Mouse (Mus musculus): ENCODE results near the gene Stk4. TPM values are rescaled to one million over a fixed set of nuclear protein-coding genes. Genes with fewer than 3 reads are reported as not detected.

Gene Stk4
- total RNA-seq, 1 experiment = 58.5 TPM

DNA sequence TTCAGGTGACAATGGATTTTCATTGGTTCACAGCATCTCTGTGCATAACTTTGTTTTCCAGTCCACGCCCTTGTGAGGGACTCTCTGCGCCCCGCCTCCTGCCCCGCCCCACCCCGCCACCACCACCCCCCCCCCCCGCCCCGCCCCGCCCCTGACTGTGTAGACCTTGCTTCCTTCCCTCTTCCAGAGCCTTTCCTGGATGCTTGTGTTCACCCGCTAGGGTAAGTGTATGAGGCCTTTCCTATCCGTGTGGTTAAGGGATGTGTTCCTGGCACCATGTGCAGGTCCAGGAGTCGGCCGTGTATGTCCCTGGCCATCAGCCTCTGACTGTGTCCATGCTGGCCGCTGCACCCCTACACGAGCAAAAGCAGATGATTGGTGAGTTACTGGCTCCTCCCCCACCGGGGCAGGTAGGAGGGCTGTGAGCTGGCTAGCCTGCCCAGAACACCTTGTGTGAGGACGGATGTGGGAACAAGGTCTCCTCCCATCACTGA is 22.9 kb upstream of the Stk4 start:
- Histone ChIP-seq H3K4me3 (ENCODE audit: insufficient read depth in 1 of 2, low read depth in 1 of 2, low read length in 2 of 2, poor library complexity in 1 of 2, severe bottlenecking in 1 of 2) (peak overlapping the region; percentile 59 to 85; a peak in 3 of 4 replicates), H3K9ac (ENCODE audit: insufficient read depth, low read depth, low read length, poor library complexity, severe bottlenecking) (no peak overlapping the region), H3K27ac (ENCODE audit: insufficient read depth, low read depth, low read length, poor library complexity, severe bottlenecking) (no peak overlapping the region), H3K4me1 (ENCODE audit: control insufficient read depth in 2 of 2, insufficient read depth in 2 of 2, low read length in 2 of 2, poor library complexity in 1 of 2) (peaks cover 2 to 4% of the 10 kb centered on the region in 2 experiments; a peak in 1 of 4 replicates), H3K9me3 (ENCODE audit: control insufficient read depth, insufficient read depth, low read depth, low read length) (no peaks in the 10 kb centered on the region), H3K36me3 (ENCODE audit: control insufficient read depth, insufficient read depth, low read length, poor library complexity, severe bottlenecking) (peaks cover under 1% of the 10 kb centered on the region; the same call in 1 of the 2 replicates)
- no peak for DNase-seq (ENCODE audit: low read depth, low spot score)
- TF ChIP-seq ZC3H11A (IDR thresholded peaks at IDR 0.05; ENCODE audit: borderline replicate concordance, low read depth, low read length) (no peak), MAFK (IDR thresholded peaks at IDR 0.05; ENCODE audit: insufficient read depth, low read depth, low read length) (no peak), ZNF384 (IDR thresholded peaks at IDR 0.05; ENCODE audit: low read depth, low read length) (no peak), CHD2 (IDR thresholded peaks at IDR 0.05; ENCODE audit: low read depth, low read length) (no peak), HCFC1 (IDR thresholded peaks at IDR 0.05; ENCODE audit: borderline replicate concordance, insufficient read depth, low read length) (no peak)
- in situ Hi-C loops (cut with MboI; ENCODE audit: low sequenced_read_pairs in 2 of 2, unreplicated experiment in 2 of 2) = no loop called here

DNA sequence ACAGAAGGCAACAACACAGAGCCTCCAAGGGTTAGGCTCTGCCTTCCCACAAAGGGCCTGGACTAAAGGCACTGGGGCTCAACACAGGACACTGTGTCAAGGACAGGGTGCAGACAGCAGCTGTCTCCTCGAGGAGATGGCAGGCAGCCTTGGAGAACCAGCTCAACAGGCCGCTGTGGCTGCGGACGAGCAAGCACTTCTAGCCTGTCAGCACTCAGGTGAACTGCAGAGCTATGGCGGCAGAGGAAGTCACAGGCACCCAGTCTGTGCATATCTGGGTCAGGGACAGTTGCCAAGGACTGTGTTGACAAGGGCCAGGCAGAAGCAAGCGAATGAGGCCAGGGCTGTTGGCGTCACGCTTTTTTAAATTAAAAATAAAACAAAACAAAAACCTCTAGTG is 16.4 kb upstream of the Stk4 start:
- Histone ChIP-seq H3K4me3 (ENCODE audit: insufficient read depth in 1 of 2, low read depth in 1 of 2, low read length in 2 of 2, poor library complexity in 1 of 2, severe bottlenecking in 1 of 2) (no peak overlapping the region), H3K4me1 (ENCODE audit: control insufficient read depth in 2 of 2, insufficient read depth in 2 of 2, low read length in 2 of 2, poor library complexity in 1 of 2) (0 out of 4 replicates have a peak, but pooled peaks cover 0 to 3% of the 10 kb centered on the region in 2 experiments), H3K36me3 (ENCODE audit: control insufficient read depth, insufficient read depth, low read length, poor library complexity, severe bottlenecking) (peaks cover 43% of the 10 kb centered on the region), H3K9ac (ENCODE audit: insufficient read depth, low read depth, low read length, poor library complexity, severe bottlenecking) (no peak overlapping the region), H3K9me3 (ENCODE audit: control insufficient read depth, insufficient read depth, low read depth, low read length) (no peaks in the 10 kb centered on the region), H3K27ac (ENCODE audit: insufficient read depth, low read depth, low read length, poor library complexity, severe bottlenecking) (no peak overlapping the region)
- TF ChIP-seq ZNF384 (IDR thresholded peaks at IDR 0.05; ENCODE audit: low read depth, low read length) = no peak
- TF ChIP-seq CHD2 (IDR thresholded peaks at IDR 0.05; ENCODE audit: low read depth, low read length) = no peak
- TF ChIP-seq ZC3H11A (IDR thresholded peaks at IDR 0.05; ENCODE audit: borderline replicate concordance, low read depth, low read length) = no peak
- TF ChIP-seq HCFC1 (IDR thresholded peaks at IDR 0.05; ENCODE audit: borderline replicate concordance, insufficient read depth, low read length) = no peak
- no peak for TF ChIP-seq MAFK (IDR thresholded peaks at IDR 0.05; ENCODE audit: insufficient read depth, low read depth, low read length)
- in situ Hi-C loops (cut with MboI; ENCODE audit: low sequenced_read_pairs in 2 of 2, unreplicated experiment in 2 of 2) = no loop called here
- no peak for DNase-seq (ENCODE audit: low read depth, low spot score)

DNA sequence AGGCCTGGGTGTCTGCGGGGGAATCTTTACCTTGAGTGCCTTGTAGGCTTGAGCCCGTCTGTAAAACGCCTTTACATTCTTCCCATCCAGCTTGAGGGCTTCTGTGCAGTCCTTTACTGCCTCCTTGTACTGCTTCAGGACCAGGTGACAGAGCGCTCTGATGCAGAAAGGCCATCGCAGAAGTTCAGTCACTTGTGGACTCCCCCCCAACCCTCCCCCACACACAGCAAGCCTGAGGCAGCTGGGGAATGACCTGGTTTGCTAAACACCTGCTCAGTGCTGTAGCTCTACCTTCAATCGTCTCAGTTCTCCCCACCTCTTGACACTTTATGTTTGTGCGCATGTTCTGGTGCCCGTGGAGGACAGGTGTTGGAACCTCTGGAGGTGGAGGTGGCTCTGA is 15.5 kb upstream of the Stk4 start:
- TF ChIP-seq HCFC1 (IDR thresholded peaks at IDR 0.05; ENCODE audit: borderline replicate concordance, insufficient read depth, low read length) = no peak
- no peak for TF ChIP-seq MAFK (IDR thresholded peaks at IDR 0.05; ENCODE audit: insufficient read depth, low read depth, low read length)
- no peak for TF ChIP-seq ZNF384 (IDR thresholded peaks at IDR 0.05; ENCODE audit: low read depth, low read length)
- no peak for TF ChIP-seq ZC3H11A (IDR thresholded peaks at IDR 0.05; ENCODE audit: borderline replicate concordance, low read depth, low read length)
- no peak for TF ChIP-seq CHD2 (IDR thresholded peaks at IDR 0.05; ENCODE audit: low read depth, low read length)
- Histone ChIP-seq H3K4me3 (ENCODE audit: insufficient read depth in 1 of 2, low read depth in 1 of 2, low read length in 2 of 2, poor library complexity in 1 of 2, severe bottlenecking in 1 of 2) (no peak overlapping the region), H3K9ac (ENCODE audit: insufficient read depth, low read depth, low read length, poor library complexity, severe bottlenecking) (no peak overlapping the region), H3K9me3 (ENCODE audit: control insufficient read depth, insufficient read depth, low read depth, low read length) (no peaks in the 10 kb centered on the region), H3K4me1 (ENCODE audit: control insufficient read depth in 2 of 2, insufficient read depth in 2 of 2, low read length in 2 of 2, poor library complexity in 1 of 2) (0 out of 4 replicates have a peak, but pooled peaks cover 0 to 1% of the 10 kb centered on the region in 2 experiments), H3K36me3 (ENCODE audit: control insufficient read depth, insufficient read depth, low read length, poor library complexity, severe bottlenecking) (peaks cover 52% of the 10 kb centered on the region), H3K27ac (ENCODE audit: insufficient read depth, low read depth, low read length, poor library complexity, severe bottlenecking) (no peak overlapping the region)
- DNase-seq (ENCODE audit: low read depth, low spot score) = no peak
- in situ Hi-C loops (cut with MboI; ENCODE audit: low sequenced_read_pairs in 2 of 2, unreplicated experiment in 2 of 2) = no loop called here

DNA sequence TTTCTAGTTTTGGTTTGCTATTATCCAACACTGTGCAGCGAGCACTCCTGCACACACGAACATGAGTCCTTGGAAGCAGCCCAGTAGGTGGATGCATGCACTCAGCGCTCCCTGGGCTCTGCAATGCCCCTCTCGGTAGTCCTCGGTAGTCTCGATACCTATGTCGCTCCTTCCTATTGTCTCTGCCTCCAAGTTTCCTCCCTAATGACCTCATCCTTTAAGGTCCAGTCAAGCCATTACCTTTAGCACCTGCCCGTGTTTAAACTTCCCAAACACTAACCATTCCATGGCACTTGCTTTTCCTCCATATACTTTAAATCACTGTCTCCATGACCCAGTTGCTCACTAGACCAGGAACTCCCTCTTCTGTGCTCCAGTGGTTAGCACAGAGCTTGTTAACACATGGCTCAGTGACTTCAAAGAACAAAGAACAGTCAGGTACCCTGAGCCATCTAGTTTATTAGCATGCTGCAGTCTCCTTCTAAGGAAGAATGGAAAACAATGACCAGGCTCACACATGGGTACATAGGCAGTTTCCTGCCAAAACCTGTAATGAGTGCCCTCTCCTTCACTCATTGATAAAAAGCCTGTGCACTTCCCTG is 10.4 kb upstream of the Stk4 start:
- peaks cover 0 to under 1% of the 10 kb centered on the region in 2 experiments; a peak in 2 of 4 replicates for H3K4me1 ChIP-seq (ENCODE audit: control insufficient read depth in 2 of 2, insufficient read depth in 2 of 2, low read length in 2 of 2, poor library complexity in 1 of 2)
- peaks cover 67% of the 10 kb centered on the region for H3K36me3 ChIP-seq (ENCODE audit: control insufficient read depth, insufficient read depth, low read length, poor library complexity, severe bottlenecking)
- H3K27ac ChIP-seq (ENCODE audit: insufficient read depth, low read depth, low read length, poor library complexity, severe bottlenecking) = no peak overlapping the region
- TF ChIP-seq CHD2 (IDR thresholded peaks at IDR 0.05; ENCODE audit: low read depth, low read length) (no peak), MAFK (IDR thresholded peaks at IDR 0.05; ENCODE audit: insufficient read depth, low read depth, low read length) (no peak), HCFC1 (IDR thresholded peaks at IDR 0.05; ENCODE audit: borderline replicate concordance, insufficient read depth, low read length) (no peak), ZNF384 (IDR thresholded peaks at IDR 0.05; ENCODE audit: low read depth, low read length) (no peak), ZC3H11A (IDR thresholded peaks at IDR 0.05; ENCODE audit: borderline replicate concordance, low read depth, low read length) (no peak)
- no peaks in the 10 kb centered on the region for H3K9me3 ChIP-seq (ENCODE audit: control insufficient read depth, insufficient read depth, low read depth, low read length)
- H3K4me3 ChIP-seq (ENCODE audit: insufficient read depth in 1 of 2, low read depth in 1 of 2, low read length in 2 of 2, poor library complexity in 1 of 2, severe bottlenecking in 1 of 2) = no peak overlapping the region
- in situ Hi-C loops (cut with MboI; ENCODE audit: low sequenced_read_pairs in 2 of 2, unreplicated experiment in 2 of 2) = no loop called here
- H3K9ac ChIP-seq (ENCODE audit: insufficient read depth, low read depth, low read length, poor library complexity, severe bottlenecking) = no peak overlapping the region
- no peak for DNase-seq (ENCODE audit: low read depth, low spot score)

Measured in ES-E14 (cell line).